Mouse (Mus musculus): ENCODE data around the gene Mdm4.

The Mdm4 gene

GRCm38 (mm10) chr1:132947811-132948210 is 82.5 kb downstream of the Mdm4 start:
- DNase-seq (ENCODE audit: low read depth, low spot score), result no peak

GRCm38 (mm10) chr1:132945826-132946225 is 84.5 kb downstream of the Mdm4 start:
- peak; percentile 23 for DNase-seq (ENCODE audit: low read depth, low spot score)

GRCm38 (mm10) chr1:132938975-132939374 is 91.4 kb downstream of the Mdm4 start:
- no peak for DNase-seq (ENCODE audit: low read depth, low spot score)

- DNase-seq (ENCODE audit: low read depth, low spot score), result peak; percentile 11
These were observed 92.9 kb downstream of the Mdm4 start for GRCm38 (mm10) chr1:132937296-132938030.

- no peak for DNase-seq (ENCODE audit: low read depth, low spot score)
These were observed 95.5 kb downstream of the Mdm4 start for GRCm38 (mm10) chr1:132934856-132935255.

GRCm38 (mm10) chr1:132932421-132932820 is 97.9 kb downstream of the Mdm4 start:
- DNase-seq (ENCODE audit: low read depth, low spot score), result no peak

- no peak for DNase-seq (ENCODE audit: low read depth, low spot score)
These were observed 100.1 kb downstream of the Mdm4 start for GRCm38 (mm10) chr1:132930291-132930690.

GRCm38 (mm10) chr1:132928907-132929250 is 101.5 kb downstream of the Mdm4 start:
- no peak for DNase-seq (ENCODE audit: low read depth, low spot score)

GRCm38 (mm10) chr1:132928032-132928906 is 102.1 kb downstream of the Mdm4 start:
- no peak for DNase-seq (ENCODE audit: low read depth, low spot score)

GRCm38 (mm10) chr1:132925270-132925669 is 105.1 kb downstream of the Mdm4 start:
- no peak for DNase-seq (ENCODE audit: low read depth, low spot score)

GRCm38 (mm10) chr1:132922257-132922656 is 108.1 kb downstream of the Mdm4 start:
- DNase-seq (ENCODE audit: low read depth, low spot score), result no peak

- no peak for DNase-seq (ENCODE audit: low read depth, low spot score)
These were observed 109.3 kb downstream of the Mdm4 start for GRCm38 (mm10) chr1:132921071-132921470.

- no peak for DNase-seq (ENCODE audit: low read depth, low spot score)
These were observed 111.1 kb downstream of the Mdm4 start for GRCm38 (mm10) chr1:132919258-132919657.

- no peak for DNase-seq (ENCODE audit: low read depth, low spot score)
These were observed 112.2 kb downstream of the Mdm4 start for GRCm38 (mm10) chr1:132918117-132918680.

- DNase-seq (ENCODE audit: low read depth, low spot score), result no peak
These were observed 112.8 kb downstream of the Mdm4 start for GRCm38 (mm10) chr1:132917554-132917953.

- no peak for DNase-seq (ENCODE audit: low read depth, low spot score)
These were observed 114.4 kb downstream of the Mdm4 start for GRCm38 (mm10) chr1:132915849-132916493.

GRCm38 (mm10) chr1:132910414-132911041 is 119.8 kb downstream of the Mdm4 start:
- DNase-seq (ENCODE audit: low read depth, low spot score), result no peak

GRCm38 (mm10) chr1:132909951-132910350 is 120.4 kb downstream of the Mdm4 start:
- DNase-seq (ENCODE audit: low read depth, low spot score), result no peak

Data from skeletal muscle tissue, adult 2 months (tissue).